12 mouse cellular contexts compared by ENCODE assay signal in genomic region chr11:22779821-22780551, GRCm38 (mm10).
DNase-seq lines count a peak whose midpoint lies in the region; ATAC-seq lines count a peak whose summit lies in the region.
"Had no signal": no experiment of that assay in that cellular context is flagged by ENCODE, and none has a peak within 500 bp of the region (broad histone marks: within the 10 kb centered on the region; RNA-seq: fewer than 3 reads in every experiment).

No protein-coding gene starts in this region.

- ATAC-seq in frontal cortex, adult (ENCODE audit: low TSS enrichment) = peak; percentile 62; the same call in 1 of the 2 replicates
- 0 out of 2 replicates have a peak, but pooled peaks have one; percentile 26 for ATAC-seq in liver, embryonic 11.5 days (replicated peaks; ENCODE audit: low FRiP score)
- peak; percentile 31; the same call in 1 of the 2 replicates for ATAC-seq in stomach, embryonic 16.5 days (ENCODE audit: insufficient read depth, low FRiP score)
- ATAC-seq: CD4-positive, CD25-positive, alpha-beta regulatory T cell, adult 4 months had no signal

- 54% methylated on average over 6 of the region's 6 CpGs for WGBS in liver, embryonic 11.5 days
- WGBS in stomach, embryonic 16.5 days = 71% methylated on average over 6 of the region's 6 CpGs

- no peak overlapping the region for H3K9ac ChIP-seq in liver, embryonic 11.5 days (ENCODE audit: low read depth, low read length)
- no peak overlapping the region for H3K9ac ChIP-seq in stomach, embryonic 16.5 days (ENCODE audit: low read length)
- H3K9ac ChIP-seq: limb, embryonic 13.5 days had no signal

- H3K36me3 ChIP-seq in liver, embryonic 11.5 days (ENCODE audit: control insufficient read depth, insufficient read depth, low read length) = no peaks in the 10 kb centered on the region
- H3K36me3 ChIP-seq in stomach, embryonic 16.5 days (ENCODE audit: control insufficient read depth, insufficient read depth, low read length) = no peaks in the 10 kb centered on the region
- H3K36me3 ChIP-seq: limb, embryonic 13.5 days had no signal

- H3K27ac ChIP-seq in liver, embryonic 11.5 days (ENCODE audit: low read depth, low read length) = 0 out of 2 replicates have a peak overlapping the region, but pooled peaks have one; percentile 22
- H3K27ac ChIP-seq in stomach, embryonic 16.5 days (ENCODE audit: low read length) = no peak overlapping the region
- H3K27ac ChIP-seq: limb, embryonic 13.5 days had no signal

- no peak overlapping the region for H3K4me3 ChIP-seq in liver, embryonic 11.5 days (ENCODE audit: low read depth, low read length)
- H3K4me3 ChIP-seq in stomach, embryonic 16.5 days (replicated peaks; ENCODE audit: low read length) = no peak overlapping the region
- H3K4me3 ChIP-seq: limb, embryonic 13.5 days had no signal

- H3K4me1 ChIP-seq in liver, embryonic 11.5 days (replicated peaks; ENCODE audit: control insufficient read depth, insufficient read depth, low read length) = peaks cover 4% of the 10 kb centered on the region; the same call in 1 of the 2 replicates
- H3K4me1 ChIP-seq in stomach, embryonic 16.5 days (ENCODE audit: control insufficient read depth, insufficient read depth, low read length) = peaks cover 6% of the 10 kb centered on the region; the same call in 1 of the 2 replicates

- no peaks in the 10 kb centered on the region for H3K9me3 ChIP-seq in liver, embryonic 11.5 days (ENCODE audit: control insufficient read depth, low read length)
- H3K9me3 ChIP-seq in stomach, embryonic 16.5 days (replicated peaks; ENCODE audit: control insufficient read depth, low read length) = no peaks in the 10 kb centered on the region
- H3K9me3 ChIP-seq: limb, embryonic 13.5 days had no signal

- H3K4me2 ChIP-seq in liver, embryonic 11.5 days = no peak overlapping the region
- no peak overlapping the region for H3K4me2 ChIP-seq in stomach, embryonic 16.5 days (ENCODE audit: low read depth, low read length)
- H3K4me2 ChIP-seq: limb, embryonic 13.5 days had no signal

- H3K27me3 ChIP-seq in liver, embryonic 11.5 days (replicated peaks; ENCODE audit: control insufficient read depth, insufficient read depth, low read length) = no peaks in the 10 kb centered on the region
- no peaks in the 10 kb centered on the region for H3K27me3 ChIP-seq in stomach, embryonic 16.5 days (ENCODE audit: control insufficient read depth, insufficient read depth, low read length)
- H3K27me3 ChIP-seq: limb, embryonic 13.5 days had no signal

- DNase-seq in frontal cortex, postnatal 25 days (ENCODE audit: low spot score in 2 of 2) = no peak
- peak; percentile 20 for DNase-seq in testis, postnatal 10 days (ENCODE audit: low spot score)
- DNase-seq in testis, postnatal 14 days (ENCODE audit: low spot score) = no peak
- DNase-seq in liver, embryonic 11.5 days (ENCODE audit: low spot score) = no peak
- DNase-seq in cerebellum, adult 9-10 months = no peak
- no peak for DNase-seq in layer of hippocampus, adult 18-20 months (ENCODE audit: low spot score in 2 of 2)
- DNase-seq: cerebellum, postnatal 10 days; gastrocnemius, postnatal 10 days had no signal
